Mouse (Mus musculus) gastrocnemius, postnatal 36 days (tissue): ENCODE results near the gene Nfam1. TPM values are rescaled to one million over a fixed set of nuclear protein-coding genes. Genes with fewer than 3 reads are reported as not detected.

Source experiments
- DNase-seq, 2 experiments: peaks; one replicate each; pipeline ENCODE4 v3.0.0; 2022
- intact Hi-C: fragments of 180-260 bp; cut with DNase I; formaldehyde crosslinking; loops from one replicate; pipeline ENCODE4 v1.15.1; 2025
- microRNA-seq, 2 experiments: library from miRNA; unstranded; fragments of <30 nt; microRNA quantifications; one replicate each; pipeline ENCODE4 v1.2.0; 2021
- total RNA-seq, 2 experiments: library from RNA; stranded (reverse); gene quantifications; 2 replicates each; pipeline ENCODE4 v1.2.3; 2021

Gene Nfam1
- total RNA-seq, 2 experiments from 2014 or later: 0.28 to 1.0 TPM

DNA sequence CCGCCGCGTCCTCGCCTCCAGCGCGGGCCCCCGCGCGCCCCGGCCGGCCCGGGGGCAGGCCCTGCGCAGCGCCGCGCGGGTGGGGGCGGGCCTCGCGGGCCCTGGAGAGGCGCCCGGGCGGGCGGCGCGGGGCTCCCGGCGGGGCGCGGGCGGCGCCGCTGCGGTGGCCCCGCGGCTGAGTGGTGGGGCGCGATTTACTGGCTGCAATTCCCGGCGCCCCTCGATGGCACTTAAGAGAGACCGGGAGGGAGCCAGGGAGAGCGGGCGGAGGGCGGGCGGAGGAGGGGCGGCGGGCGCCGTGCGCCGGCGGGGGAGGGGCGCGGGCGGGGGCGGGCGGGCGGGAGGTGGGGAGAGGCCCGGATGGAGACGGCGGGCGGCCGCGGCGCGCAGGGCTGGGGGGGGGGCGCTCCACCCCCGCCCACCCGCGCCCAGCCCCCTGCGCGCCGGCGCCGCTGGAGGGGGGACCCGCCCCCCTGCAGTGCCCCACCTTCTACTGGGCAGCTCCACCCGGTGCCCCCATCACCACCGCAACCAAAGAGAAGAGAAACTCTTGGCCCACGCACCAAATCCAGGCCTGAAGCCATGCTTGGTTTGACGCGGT, 69.5 kb downstream of the Nfam1 start:
- no peak for DNase-seq
- intact Hi-C loops: no loop called here

DNA sequence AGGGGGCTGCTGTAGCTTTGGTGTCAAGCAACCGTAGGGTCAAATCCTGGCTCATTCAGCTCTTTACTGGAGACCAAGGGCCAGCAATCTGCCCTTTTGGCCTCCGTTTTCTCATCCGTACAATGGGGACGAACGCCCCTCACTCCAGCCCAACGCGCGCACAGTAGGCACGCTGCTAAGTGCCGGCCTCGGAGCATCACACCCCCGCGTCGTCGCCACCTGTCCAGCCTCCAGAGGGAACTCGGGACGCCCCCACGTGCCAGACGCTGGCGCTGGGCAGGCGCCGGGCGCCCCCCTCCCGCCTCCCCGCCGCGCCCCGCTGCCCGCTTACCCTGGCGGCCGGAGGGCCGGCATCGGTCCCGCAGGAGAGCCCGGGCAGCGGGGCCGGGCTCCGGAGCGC, 70.0 kb downstream of the Nfam1 start:
- DNase-seq: no peak
- intact Hi-C loops: no loop called here

DNA sequence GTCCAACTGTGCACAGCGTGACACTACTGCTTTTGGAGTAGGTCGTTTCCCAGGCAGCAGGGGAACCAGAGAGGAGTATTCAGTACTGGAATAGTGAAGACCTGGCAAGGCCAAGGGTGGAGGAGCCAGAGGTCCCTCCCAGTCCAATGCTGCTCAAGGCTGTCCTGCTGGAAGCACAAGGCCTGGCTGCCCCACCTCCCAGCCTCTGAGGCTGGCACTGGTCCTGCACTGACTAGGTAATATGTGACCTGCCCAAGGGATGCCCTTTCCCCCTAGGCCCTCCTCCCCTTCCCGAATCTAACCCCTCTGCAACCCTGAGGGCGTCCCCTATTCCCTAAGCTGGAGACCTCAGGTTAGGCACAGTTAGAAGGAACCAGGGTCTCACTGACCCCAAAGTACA, 70.6 kb downstream of the Nfam1 start:
- no peak for DNase-seq
- intact Hi-C loops: no loop called here

DNA sequence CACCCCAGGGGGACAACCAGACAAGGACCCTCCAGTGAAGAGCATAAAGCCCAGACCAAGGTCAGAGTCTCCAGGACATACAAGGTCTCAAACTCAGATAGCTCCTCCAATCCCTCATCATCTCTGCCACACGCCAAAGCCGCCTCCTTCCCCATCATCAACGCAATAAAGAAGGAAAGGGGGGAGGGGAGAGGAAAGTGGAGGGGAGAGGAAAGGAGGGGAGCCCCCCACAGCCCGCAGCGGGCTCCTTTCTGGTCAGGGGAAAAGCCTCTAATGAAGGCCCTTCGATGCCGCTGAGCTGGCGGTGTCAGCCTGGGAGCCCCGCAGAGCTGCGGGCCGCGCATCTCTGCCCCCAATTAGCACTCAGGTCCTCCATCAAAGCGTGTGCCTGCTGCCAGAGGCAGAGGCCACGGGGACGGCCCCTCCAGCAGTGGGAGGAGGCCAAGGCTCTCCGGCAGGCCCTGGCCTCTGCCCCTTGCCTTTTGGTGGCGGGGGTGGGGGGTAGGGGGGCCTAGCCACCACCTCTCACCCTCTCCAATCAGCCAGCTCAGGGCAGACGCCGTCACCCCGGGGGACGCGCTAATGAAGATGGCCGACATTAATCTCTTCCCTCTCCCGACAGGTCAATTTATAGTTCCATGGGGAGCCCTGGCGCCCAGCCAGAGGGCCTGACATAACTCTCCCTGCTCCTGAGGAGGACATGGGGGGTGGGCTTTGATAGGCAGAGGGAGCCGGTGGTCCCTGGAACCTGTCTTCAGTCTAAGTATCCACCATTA, 72.1 kb downstream of the Nfam1 start:
- DNase-seq: no peak
- intact Hi-C loops: no loop called here

DNA sequence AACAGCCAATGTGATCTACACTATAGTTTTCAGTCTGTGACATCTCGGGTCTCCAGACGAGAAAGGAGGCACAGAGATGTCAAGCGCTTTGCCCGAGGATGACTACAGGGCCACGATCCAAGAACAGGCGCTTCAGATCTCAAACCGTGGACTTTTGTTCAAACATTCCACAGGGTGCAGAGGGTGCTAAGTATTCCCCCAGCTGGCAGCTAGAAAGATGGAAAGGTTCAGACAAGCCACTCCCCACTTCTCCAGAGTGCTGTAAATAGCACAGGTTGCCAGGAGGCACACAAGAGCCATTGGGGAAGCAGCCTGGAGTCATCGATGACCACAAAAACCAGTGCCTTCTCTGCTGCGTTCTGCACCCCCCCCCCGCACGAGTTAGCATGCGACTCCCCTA, 74.0 kb downstream of the Nfam1 start:
- DNase-seq: no peak
- intact Hi-C loops: no loop called here

DNA sequence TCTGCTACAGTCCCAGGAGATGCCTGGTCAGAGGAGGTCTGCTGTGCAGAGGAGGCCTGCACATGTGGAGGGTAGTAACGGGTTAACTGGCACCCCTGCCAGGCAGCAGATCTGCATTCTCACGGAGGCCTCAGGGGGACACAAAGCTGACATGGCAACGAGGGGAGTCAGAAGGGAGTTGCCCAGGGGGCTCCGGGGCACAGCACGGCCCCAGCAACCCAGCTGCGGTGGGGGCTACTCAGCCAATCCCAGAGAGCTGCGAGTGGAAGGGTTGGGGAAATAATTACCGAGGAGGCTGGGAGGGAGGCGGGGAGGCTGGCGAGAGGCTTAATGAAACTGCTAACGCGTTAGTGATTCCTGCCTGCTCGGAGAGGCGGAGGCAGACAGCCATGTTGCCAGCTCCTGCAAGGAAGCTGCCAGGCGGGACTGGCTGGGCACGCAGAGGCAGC, 74.8 kb downstream of the Nfam1 start:
- DNase-seq: no peak
- intact Hi-C loops: no loop called here

DNA sequence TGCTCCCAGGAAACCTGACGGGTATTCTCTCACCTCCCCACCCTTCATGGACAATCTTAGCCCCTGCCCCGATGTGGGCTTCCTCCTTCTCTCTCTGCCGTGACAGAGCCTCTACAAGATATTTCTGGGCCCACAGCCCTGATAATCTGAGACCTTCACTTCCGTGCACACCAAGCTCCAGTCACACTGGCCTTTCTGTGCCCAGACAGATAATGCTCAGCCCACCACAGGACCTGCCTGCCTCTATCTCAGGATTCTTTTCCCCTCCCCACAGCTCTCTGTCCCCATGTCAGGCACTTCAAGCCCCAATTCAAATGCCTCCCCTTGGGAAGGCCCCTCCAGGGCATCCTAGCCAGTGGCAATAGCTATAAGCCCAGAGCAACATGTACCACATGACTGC, 76.4 kb downstream of the Nfam1 start:
- intact Hi-C loops: no loop called here
- no peak for DNase-seq

DNA sequence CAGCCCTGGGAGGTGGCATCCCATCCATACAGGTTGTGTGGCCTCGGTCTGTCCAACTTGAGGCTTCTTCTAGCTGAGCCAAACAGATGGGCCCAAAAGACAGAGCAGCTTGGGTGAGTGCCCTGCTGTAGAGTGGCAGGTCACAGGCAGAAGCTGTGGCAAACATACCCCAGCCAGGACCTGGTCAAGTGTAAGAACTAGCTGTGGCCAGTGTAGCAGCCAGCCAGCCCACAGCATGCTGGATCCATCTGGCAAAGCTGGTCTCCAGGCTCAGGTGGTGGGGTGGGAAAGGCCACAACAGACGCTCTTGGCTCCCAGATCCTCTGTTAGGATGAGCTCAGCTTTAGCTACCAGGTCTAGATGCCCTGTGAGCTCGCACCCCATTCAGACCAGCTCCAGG, 76.8 kb downstream of the Nfam1 start:
- intact Hi-C loops: no loop called here
- DNase-seq: no peak

DNA sequence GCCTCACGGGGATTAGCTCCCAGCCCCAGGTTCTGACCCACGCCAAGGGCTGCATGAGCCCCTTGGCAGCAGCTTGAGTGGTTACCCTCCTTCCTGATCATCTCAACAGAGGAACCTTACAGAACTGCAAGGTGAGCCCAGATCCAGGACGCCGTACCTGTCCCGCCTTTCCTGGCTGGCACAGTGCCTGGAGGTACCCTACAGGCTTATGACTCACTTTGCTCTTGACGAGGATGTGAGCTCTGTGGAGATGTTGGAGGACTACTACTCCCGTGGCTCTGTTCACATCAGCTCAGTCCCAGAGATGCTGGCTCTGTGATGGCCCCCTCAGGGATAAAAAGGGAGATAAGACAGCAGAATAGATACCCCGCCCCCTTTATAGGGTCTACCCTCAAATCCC, 77.8 kb downstream of the Nfam1 start:
- intact Hi-C loops: no loop called here
- no peak for DNase-seq

DNA sequence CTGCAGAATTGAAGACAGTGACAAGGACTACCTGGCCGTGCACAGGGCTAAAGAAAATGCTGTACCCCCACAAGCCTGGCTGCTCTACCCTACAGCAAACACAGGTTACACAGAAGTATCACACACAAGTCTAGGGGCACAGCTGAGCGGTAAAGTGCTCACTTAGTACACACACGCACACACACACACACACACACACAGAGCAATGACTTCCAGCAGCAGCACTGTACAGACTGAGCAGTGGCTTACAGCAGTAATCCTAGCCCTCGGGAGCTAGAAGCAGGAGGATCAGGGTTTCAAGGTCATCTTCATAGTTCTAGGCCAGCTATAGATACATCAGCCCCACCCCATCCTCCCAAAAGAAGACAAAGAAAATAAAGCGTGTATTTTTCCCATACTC, 79.1 kb downstream of the Nfam1 start:
- intact Hi-C loops: no loop called here
- DNase-seq: no peak

DNA sequence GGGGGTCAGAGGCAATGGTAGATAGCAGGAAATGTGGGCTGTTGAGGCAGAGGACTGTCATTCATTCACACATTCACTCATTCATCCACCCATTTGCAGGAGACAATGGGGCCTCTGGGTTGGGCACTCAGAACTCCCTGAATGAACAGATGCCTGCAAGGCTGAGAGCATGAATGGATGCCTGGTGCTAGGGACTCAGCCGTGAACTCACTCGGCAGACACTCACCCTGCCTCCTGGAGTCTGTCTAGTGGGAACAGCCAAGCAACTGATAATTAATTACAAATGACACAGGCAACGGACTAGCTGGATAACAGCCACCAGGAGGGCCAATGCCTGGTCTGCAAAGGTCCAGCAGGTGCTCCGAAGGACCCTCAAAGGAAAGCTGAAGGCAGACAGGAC, 80.0 kb downstream of the Nfam1 start:
- intact Hi-C loops: no loop called here
- DNase-seq: no peak

DNA sequence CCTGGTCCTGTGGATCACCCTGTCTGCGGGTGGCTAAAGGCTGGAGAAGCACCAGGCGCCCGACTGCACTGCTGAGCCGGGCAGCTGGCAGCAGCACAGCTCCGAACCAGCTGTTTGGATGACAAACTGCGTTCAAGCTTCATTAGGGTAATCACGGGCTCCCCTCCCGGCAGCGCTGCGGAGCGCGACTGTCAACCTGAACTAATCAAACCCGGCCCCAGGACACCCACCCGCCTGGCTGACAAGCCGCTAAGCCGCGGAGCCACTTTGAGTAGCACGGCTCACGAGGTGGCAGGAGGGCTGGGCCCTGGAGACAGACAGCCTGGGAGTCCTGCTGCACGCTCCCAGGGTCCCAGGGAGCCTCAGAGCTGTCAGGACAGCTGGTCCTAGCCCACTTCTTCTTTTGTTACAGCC, 80.8 kb downstream of the Nfam1 start:
- DNase-seq: no peak
- intact Hi-C loops: no loop called here

DNA sequence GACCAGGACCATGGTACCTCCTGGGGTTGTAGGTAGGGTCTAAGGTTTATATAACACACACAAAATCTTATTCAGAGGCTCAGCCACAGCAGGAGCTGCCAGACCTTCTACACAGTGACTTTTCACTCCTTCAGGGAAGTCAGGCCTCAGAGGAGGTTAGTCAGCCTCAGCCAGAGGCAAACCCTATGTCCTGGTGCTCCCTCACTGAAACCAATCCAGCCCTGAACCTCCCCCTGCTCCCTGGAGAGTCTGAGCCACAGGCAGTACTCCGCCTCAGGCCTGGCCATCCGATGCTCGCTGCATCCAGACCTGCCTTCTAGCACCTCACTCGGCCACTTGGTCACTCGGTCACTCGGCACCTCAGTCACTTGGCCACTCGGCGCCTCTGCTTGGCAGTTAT, 82.9 kb downstream of the Nfam1 start:
- DNase-seq: no peak
- intact Hi-C loops: no loop called here

DNA sequence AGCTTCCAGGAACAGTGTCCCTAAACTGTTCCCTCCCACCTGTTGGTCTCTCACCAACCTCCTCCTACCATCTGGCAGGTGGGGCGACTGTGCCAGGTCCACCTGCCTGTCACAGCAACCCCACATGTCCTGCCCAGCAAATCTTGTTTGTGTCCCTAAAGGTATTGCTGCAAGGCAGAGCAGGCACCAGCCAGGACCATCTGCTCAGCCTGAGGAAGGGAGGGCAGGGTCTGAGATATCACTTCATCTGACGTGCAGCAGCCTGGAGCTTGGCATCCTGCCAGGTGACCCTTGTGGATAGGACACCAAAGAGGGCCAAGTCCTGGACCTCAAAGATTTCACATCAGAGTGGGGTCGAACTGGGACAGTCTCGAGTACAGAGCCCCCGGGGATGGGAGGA, 85.7 kb downstream of the Nfam1 start:
- DNase-seq: no peak
- intact Hi-C loops: no loop called here

DNA sequence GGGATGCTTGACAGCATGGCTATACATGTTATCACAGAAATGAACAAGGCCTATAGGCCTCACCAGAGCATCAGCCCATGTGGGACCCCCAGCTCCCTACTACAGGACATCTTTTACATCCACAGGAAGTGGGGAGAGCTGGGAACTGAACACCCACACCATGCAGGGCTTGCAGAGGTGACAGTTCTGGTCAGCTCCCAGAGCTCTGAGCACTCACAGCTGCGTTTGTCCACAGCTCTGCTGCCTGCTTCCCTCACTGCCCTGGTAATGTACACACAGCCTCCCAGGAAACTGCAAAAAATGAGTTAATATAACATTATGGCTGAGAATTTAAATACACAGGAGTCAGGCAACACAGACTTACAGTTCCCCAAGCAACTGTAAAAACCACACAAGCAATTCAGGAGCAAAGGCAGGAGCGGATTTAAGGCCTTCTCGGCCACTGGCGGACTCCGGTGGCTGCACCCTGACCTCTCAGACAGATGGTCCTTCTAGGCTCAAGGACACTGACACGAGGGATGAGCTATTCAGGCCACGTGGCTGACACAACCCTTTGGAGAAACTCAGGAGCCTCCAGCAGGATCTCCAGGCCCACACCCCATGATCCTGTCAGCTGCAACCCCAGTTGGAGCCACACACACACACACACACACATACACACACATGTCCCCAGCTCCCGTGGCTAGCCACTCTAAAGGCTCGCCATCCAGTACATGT, 88.5 kb downstream of the Nfam1 start:
- DNase-seq: no peak
- intact Hi-C loops: no loop called here

Small RNA genes within 50 kb of the gene (microRNA-seq; reads per million reads assigned to microRNA genes)
- gene Mir3080: 0 reads per million in 2 experiments

Other genes with a start within 250 kb of the Nfam1 start
- not detected for gene Cyp2d26, start 239.0 kb downstream of the Nfam1 start, total RNA-seq
- gene Tcf20, start 45.4 kb downstream of the Nfam1 start, total RNA-seq: 10 to 100 TPM; 24.8 to 27.8 TPM
- gene Serhl, start 56.2 kb upstream of the Nfam1 start, total RNA-seq: 10 to 100 TPM; 25.8 to 27.5 TPM
- 10 to 100 TPM; 33.6 to 40.4 TPM for gene Rrp7a, start 89.5 kb upstream of the Nfam1 start, total RNA-seq
- gene Poldip3, start 116.1 kb upstream of the Nfam1 start, total RNA-seq: 10 to 100 TPM; 14.1 to 16.9 TPM
- gene Cyb5r3, start 139.3 kb upstream of the Nfam1 start, total RNA-seq: 10 to 100 TPM; 41.8 to 54.2 TPM
- 1 to 10 TPM; 2.4 to 3.5 TPM for gene A4galt, start 218.5 kb upstream of the Nfam1 start, total RNA-seq